Mouse (Mus musculus): ENCODE results near the gene Lsm4.
A peak's percentile ranks its signal among the peaks of the same experiment; 100 is the strongest.

Lsm4 gene

GRCm38 (mm10) chr8:70649324-70649723 is 23.7 kb upstream of the Lsm4 start:
- peak; percentile 45 to 78 for DNase-seq (ENCODE audit: low spot score in 2 of 2)

- no peak for DNase-seq (ENCODE audit: low spot score in 2 of 2)
Observed at GRCm38 (mm10) chr8:70650351-70650750, 22.7 kb upstream of the Lsm4 start.

GRCm38 (mm10) chr8:70653226-70653625 is 19.8 kb upstream of the Lsm4 start:
- no peak for DNase-seq (ENCODE audit: low spot score in 2 of 2)

GRCm38 (mm10) chr8:70654121-70654520 is 18.9 kb upstream of the Lsm4 start:
- DNase-seq (ENCODE audit: low spot score in 2 of 2): no peak

DNA sequence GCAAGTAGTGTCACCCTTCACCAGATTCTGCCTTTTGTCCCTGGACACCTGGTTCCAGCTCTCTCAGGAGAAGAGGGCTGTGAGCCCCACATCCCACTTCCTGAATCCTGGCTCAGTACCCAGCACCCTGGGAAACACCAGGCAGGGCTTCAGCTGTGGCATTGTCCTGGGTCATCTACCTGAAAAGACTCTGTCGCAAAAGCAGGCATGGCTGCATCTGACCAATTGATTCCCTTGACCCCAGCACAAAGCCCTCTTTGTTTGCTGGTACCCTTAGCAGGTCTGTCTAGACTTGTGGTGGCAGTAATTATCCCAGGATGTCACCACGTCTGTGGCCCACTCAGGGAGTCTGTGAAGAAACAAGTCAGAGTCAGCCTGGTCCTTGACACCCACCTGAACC is 17.6 kb upstream of the Lsm4 start:
- no peak for DNase-seq (ENCODE audit: low spot score in 2 of 2)

DNA sequence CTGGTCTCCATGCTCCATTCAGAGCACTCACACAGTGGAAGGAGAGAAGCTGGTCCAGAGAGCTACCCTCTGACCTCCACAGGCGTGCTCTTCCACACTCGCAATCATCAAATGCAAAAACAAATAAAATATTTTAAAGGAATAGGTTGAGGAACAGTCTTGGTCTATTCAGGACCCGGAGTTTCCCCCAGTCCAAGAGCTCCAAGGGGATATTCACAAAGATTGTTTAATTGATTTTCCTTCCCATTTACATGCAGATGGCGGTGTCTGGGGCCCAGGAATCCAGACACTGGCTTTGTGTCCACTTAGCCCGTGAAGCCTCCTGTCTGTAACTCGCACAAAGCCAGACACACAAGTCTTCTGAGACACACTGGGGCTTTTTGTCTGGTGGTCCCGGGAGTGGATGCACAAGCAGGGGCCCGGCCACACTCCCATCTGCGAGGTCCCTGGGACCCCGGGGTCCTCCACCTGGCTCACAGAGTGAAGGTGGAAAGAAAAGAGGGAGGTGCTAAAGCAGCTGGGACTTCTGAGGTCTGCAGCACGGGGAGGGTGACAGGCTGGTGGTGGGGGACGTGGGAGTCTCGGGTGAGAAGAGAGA is 16.8 kb upstream of the Lsm4 start:
- DNase-seq (ENCODE audit: low spot score in 2 of 2): no peak

- DNase-seq (ENCODE audit: low spot score in 2 of 2): no peak
Observed at GRCm38 (mm10) chr8:70657214-70657613, 15.8 kb upstream of the Lsm4 start.

GRCm38 (mm10) chr8:70657739-70658138 is 15.3 kb upstream of the Lsm4 start:
- no peak for DNase-seq (ENCODE audit: low spot score in 2 of 2)

DNA sequence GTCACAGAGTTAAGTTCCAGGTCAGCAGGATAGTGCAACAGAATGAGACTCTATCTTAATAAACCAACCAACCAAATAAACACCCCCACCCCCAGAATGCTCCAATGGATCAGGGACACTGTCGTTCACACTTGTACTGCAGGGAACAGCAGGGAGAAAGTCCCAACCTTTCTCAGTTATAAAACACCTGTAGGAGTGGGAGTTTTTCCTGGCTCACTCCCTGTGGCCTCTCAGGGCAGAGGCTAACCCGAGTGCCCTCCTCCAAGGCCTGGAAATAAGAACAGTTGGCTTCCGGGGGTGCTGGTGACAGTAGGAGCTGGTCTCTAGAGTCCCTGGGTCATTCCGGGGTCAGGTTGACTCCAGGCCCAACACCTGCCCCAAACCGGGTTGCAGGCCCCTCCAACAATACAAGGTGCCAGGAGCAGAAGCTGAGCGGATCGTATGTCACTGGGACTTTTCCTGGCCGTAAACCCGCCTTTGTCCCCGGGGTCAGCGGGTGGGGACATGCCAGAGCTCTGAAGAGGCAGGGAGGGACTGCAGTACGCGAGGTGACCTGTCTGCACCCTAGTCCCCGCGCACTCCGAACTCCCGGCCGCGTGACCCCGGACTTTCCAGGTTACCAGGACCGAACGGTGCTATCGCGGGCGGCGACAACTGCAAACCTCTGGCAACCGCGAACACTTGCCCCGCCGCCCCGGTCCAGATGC is 14.0 kb upstream of the Lsm4 start:
- peak in 1 of 2 experiments; percentile 76 for DNase-seq (ENCODE audit: low spot score in 2 of 2)

GRCm38 (mm10) chr8:70659604-70660272 is 13.3 kb upstream of the Lsm4 start:
- DNase-seq (ENCODE audit: low spot score in 2 of 2): peak; percentile 87 to 89

DNA sequence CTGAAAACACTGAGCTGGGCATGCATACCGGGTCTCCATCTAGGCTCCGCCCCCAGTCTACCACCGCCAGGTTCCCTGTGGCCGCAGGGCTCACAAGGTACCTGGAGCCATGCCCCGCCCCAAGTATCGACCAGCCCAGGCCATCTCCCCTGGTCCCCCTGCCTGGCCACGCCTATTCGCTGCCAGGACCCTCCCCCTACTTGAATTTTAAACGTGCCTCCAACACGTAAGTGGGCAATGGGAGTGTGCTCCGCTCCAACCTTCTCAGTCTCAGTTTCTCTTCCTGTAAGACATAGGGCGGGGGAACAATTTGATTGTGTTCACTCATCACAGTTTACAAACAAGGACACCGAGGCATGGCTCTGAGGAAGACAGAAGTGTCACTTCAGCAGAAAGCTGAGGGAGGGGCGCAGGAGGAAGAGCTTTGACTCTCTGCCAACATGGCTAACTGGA is 12.7 kb upstream of the Lsm4 start, which contains the start of gene Pgpep1:
Gene Pgpep1, minus strand, starts transcription at position 116 of the 453 bp plus-strand sequence.
- DNase-seq (ENCODE audit: low spot score in 2 of 2): no peak

DNA sequence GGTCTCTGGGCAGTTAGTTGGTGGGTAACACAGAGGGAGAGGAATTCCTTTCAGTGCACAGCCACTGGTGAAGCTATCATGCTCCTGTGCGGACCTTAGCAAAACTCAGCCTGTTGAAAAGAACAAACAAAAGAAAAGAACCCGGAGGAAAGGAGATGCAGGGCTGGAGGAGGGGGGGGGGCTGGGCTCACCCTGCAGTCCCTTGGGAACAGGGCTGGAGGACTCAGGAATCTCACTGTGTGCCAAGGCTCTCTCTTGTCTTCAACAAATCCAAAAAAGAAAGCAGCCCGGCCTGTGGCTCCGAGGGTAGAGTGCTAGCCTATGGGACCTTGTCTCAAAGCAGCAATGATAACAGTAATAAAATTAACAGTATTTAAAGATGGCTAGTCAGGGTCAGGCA is 9.4 kb upstream of the Lsm4 start:
- no peak for DNase-seq (ENCODE audit: low spot score in 2 of 2)

GRCm38 (mm10) chr8:70664631-70665030 is 8.4 kb upstream of the Lsm4 start:
- no peak for DNase-seq (ENCODE audit: low spot score in 2 of 2)

DNA sequence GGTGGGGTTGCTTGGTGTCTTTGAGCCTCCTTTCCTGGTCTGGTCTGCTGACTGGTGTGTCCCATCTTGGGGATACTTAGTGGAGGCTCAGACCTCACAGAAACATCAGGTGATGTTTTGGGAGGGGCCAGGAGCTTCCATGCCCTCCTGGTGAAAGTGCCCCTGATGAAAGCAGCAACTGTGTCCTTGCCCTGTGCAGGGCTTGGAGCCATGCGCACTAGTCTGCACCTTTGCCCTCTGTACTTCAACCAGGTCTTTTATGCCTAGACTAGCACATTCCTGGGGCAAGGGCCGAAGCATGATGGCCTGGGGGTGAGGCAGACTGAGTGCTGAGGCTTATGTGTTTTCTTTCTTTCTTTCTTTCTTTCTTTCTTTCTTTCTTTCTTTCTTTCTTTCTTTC is 7.4 kb upstream of the Lsm4 start:
- DNase-seq (ENCODE audit: low spot score in 2 of 2): no peak

GRCm38 (mm10) chr8:70667071-70667470 is 6.0 kb upstream of the Lsm4 start:
- no peak for DNase-seq (ENCODE audit: low spot score in 2 of 2)

GRCm38 (mm10) chr8:70671615-70672324 is 1.3 kb upstream of the Lsm4 start:
- DNase-seq (ENCODE audit: low spot score in 2 of 2): peak in 1 of 2 experiments; percentile 58

DNA sequence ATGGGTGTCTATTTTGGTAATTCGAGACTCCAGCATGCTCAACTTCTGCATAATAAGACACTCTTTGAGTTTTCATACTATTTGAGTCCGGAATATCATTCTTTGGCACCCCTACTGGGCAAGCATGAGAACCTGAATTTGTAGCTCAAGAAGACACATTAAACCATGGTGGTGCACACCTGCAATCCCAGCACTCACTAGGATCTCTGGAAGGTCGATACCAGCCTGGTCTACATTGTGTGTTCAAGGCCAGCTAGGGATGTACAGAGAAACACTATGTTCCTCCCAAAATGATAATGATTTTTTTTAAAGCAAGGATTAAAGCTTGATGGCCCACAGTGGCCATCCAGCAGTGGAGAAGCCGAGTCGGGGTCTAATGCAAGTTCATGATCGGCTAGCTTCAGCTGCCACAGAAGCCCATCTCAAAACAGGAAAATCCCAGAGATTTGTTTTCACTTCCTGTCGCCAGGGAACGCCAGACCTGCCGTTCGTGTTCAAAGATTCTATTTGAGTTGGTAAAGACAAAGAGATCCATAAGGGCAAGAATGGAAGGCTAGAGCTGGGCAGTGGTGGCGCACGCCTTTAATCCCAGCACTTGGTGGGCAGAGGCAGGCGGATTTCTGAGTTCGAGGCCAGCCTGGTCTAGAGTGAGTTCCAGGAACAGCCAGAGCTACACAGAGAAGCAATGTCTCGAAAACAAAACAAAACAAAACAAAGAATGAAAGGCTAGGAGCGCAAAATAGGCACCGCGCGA is 546 bp upstream of the Lsm4 start:
- no peak for DNase-seq (ENCODE audit: low spot score in 2 of 2)

DNA sequence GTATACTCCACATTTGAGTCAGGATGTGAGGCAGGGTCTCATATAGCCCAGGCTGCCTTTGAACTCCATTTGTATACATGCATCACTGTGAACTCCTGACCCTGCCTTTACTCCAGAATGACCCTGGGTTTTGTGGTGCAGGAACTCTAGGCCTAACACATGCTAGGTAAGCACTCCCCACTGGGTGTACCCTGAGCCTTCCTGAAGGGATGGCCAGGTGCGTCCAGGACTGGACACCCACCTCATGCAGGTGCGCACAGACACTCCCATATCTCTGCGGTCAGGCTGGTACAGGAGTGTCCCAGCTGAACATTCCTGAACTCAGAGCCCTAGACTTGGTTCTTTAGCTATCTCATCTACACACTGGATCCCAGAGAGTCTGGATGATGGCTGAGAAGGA is 1.1 kb downstream of the Lsm4 start:
- DNase-seq (ENCODE audit: low spot score in 2 of 2): no peak

GRCm38 (mm10) chr8:70674716-70675115 is 1.7 kb downstream of the Lsm4 start:
- no peak for DNase-seq (ENCODE audit: low spot score in 2 of 2)

- no peak for DNase-seq (ENCODE audit: low spot score in 2 of 2)
Observed at GRCm38 (mm10) chr8:70675336-70675735, 2.3 kb downstream of the Lsm4 start.

GRCm38 (mm10) chr8:70677451-70678080 is 4.5 kb downstream of the Lsm4 start:
- DNase-seq (ENCODE audit: low spot score in 2 of 2): no peak

Measured in urinary bladder, adult 18-20 months (tissue).